Mouse (Mus musculus) small intestine, adult 2 months (tissue): ENCODE results near the gene Snph. TPM values are rescaled to one million over a fixed set of nuclear protein-coding genes. Genes with fewer than 3 reads are reported as not detected.
A peak's percentile ranks its signal among the peaks of the same experiment; 100 is the strongest.

Experiments
- H3K27ac ChIP-seq: fragments of 200-500 bp; 2 replicates; pipeline ENCODE4 v1.5.1; 2012; ENCODE audit warnings: low read depth, low read length, control low read depth, inconsistent platforms; ENCODE audit not compliant: insufficient read depth
- H3K27me3 ChIP-seq: fragments of 200-500 bp; 2 replicates; pipeline ENCODE4 v1.6.1; 2012; ENCODE audit warnings: mild to moderate bottlenecking, moderate library complexity, low read length, inconsistent platforms; ENCODE audit not compliant: control insufficient read depth, insufficient read depth
- H3K36me3 ChIP-seq: fragments of 200-500 bp; 2 replicates; pipeline ENCODE4 v1.6.1; 2012; ENCODE audit warnings: mild to moderate bottlenecking, low read length, control low read depth, inconsistent platforms; ENCODE audit not compliant: control insufficient read depth, insufficient read depth
- H3K4me1 ChIP-seq: fragments of 200-500 bp; 2 replicates; pipeline ENCODE4 v1.6.1; 2012; ENCODE audit warnings: low read length, inconsistent platforms, mixed read lengths; ENCODE audit not compliant: control insufficient read depth, insufficient read depth, insufficient read length
- H3K4me3 ChIP-seq: fragments of 200-500 bp; 2 replicates; pipeline ENCODE4 v1.5.1; 2012; ENCODE audit warnings: low read depth, mild to moderate bottlenecking, control low read depth, inconsistent platforms, low read length, moderate library complexity
- CTCF ChIP-seq: fragments of 200-500 bp; IDR thresholded peaks from 2 replicates; pipeline ENCODE4 v1.5.1; 2012; ENCODE audit warnings: low read depth, mild to moderate bottlenecking, control low read depth, inconsistent platforms, low read length, moderate library complexity, mixed read lengths; ENCODE audit not compliant: insufficient replicate concordance, insufficient read length; ENCODE audit errors: extremely low read depth
- POLR2A ChIP-seq: fragments of 200-500 bp; IDR thresholded peaks from 2 replicates; pipeline ENCODE4 v1.6.1; 2012; ENCODE audit warnings: low read depth, mild to moderate bottlenecking, control low read depth, inconsistent platforms, low read length, moderate library complexity
- WGBS: fragments of 180-500 bp; shearing (Covaris S2); methylation state at CpG from one replicate; pipeline ENCODE4 v1.1.7; 2018; 5-methylcytosine and 5-hydroxymethylcytosine counted together
- polyA plus RNA-seq: library from polyadenylated mRNA; depleted of rRNA; stranded (reverse); fragments of >200 nt; gene quantifications from 2 replicates; pipeline ENCODE4 v1.2.3, GENCODE M21; 2012; rRNA removed

Gene Snph
- 6.6 and 21.6 TPM in 2 replicates for polyA plus RNA-seq

DNA sequence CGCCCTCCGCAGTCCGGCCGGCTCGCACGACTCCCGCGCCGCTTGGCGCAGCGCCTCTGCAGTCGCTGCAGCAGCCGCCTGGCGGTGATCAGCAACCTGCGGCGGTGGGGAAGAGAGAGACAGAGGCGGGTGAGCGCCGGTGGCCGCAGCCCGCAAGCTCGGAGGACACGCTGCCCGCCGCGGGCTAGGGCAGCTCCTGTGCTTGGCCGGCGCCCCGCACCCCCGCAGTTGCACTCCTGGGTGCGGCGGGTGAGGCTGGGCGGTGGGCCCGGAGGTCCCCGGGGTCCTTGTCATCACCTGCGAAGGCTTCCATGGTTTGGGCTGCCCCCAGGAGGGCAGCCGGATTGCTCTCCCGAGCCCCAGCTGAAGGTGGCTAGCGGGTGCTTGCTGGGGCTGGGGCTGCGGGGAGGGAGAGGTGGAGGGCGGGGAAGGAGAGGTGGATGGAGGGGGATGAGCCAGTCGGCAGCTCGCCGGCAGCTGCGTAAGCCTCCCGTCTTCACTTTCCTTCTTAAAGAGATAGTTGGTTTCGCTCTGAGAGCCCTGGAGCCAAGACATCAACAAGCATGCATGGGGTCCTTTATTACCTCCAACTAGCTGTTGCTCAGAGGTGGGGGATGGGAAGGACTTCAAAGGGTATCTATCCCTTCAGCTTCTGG is at the start of gene Snph:
Gene Snph (minus strand): TSS at position 435 of the 656 bp plus-strand sequence.
- Histone ChIP-seq H3K27me3 (no peaks in the 10 kb centered on the region), H3K4me3 (peak within 1 kb of the TSS; percentile 86), H3K27ac (no peak within 1 kb of the TSS), H3K4me1 (peaks cover 5% of the 10 kb centered on the region), H3K36me3 (no peaks in the 10 kb centered on the region)
- WGBS: 1% methylated on average over 47 of the region's 47 CpGs
- TF ChIP-seq POLR2A (no peak), CTCF (peak; percentile 28; the same call in 1 of the 2 replicates)

DNA sequence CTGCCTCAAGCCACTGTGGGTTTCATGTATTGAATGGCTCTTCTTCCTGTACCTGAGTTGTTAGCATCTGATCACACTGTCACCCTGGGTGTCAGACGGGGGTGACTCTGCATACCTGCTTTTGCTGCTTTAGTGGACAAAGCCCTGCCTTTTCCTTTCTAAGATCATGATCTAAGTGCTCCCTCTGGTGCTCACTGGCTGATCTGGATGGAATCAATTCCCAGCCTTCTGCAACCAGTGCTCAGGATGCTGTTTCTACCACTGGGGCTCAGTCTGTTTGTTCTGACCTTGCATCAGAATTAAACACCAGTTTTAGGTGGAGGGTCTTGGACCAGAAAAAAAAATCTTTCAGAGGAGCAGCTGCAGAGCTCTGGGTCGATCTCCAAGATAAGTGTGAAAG is 43.8 kb upstream of the Snph start:
- peak; percentile 44; the same call in 1 of the 2 replicates for TF ChIP-seq CTCF
- TF ChIP-seq POLR2A: no peak
- Histone ChIP-seq H3K4me1 (no peaks in the 10 kb centered on the region), H3K36me3 (no peaks in the 10 kb centered on the region), H3K4me3 (no peak overlapping the region), H3K27ac (no peak overlapping the region), H3K27me3 (no peaks in the 10 kb centered on the region)
- 44% methylated on average over 2 of the region's 2 CpGs for WGBS

GRCm38 (mm10) chr2:151670968-151671329 is 38.6 kb upstream of the Snph start:
- peaks cover 5% of the 10 kb centered on the region for H3K4me1 ChIP-seq
- H3K36me3 ChIP-seq: no peaks in the 10 kb centered on the region
- H3K4me3 ChIP-seq: no peak overlapping the region
- H3K27me3 ChIP-seq: no peaks in the 10 kb centered on the region
- WGBS: 14% methylated on average over 1 of the region's 1 CpGs
- TF ChIP-seq POLR2A (no peak), CTCF (no peak)
- no peak overlapping the region for H3K27ac ChIP-seq

- peak overlapping the region; percentile 23 for H3K4me3 ChIP-seq
- no peak overlapping the region for H3K27ac ChIP-seq
- H3K27me3 ChIP-seq: no peaks in the 10 kb centered on the region
- H3K4me1 ChIP-seq: peaks cover 5% of the 10 kb centered on the region
- 34% methylated on average over 48 of the region's 48 CpGs for WGBS
- TF ChIP-seq CTCF (no peak), POLR2A (no peak)
- H3K36me3 ChIP-seq: no peaks in the 10 kb centered on the region
Measured at GRCm38 (mm10) chr2:151670026-151670967, 37.9 kb upstream of the Snph start.

- no peak for TF ChIP-seq CTCF
- TF ChIP-seq POLR2A: no peak
- Histone ChIP-seq H3K36me3 (no peaks in the 10 kb centered on the region), H3K4me3 (no peak within 1 kb of the TSS), H3K27ac (no peak within 1 kb of the TSS), H3K4me1 (peaks cover 5% of the 10 kb centered on the region), H3K27me3 (no peaks in the 10 kb centered on the region)
- WGBS: 68% methylated on average over 3 of the region's 3 CpGs
Measured at GRCm38 (mm10) chr2:151668433-151668832, 36.0 kb upstream of the Snph start, which contains the start of gene Rad21l. TSS of gene Rad21l (minus strand) at chr2:151668533.

- Histone ChIP-seq H3K4me3 (no peak overlapping the region), H3K36me3 (no peaks in the 10 kb centered on the region), H3K4me1 (peaks cover 4% of the 10 kb centered on the region; the same call in 1 of the 2 replicates), H3K27ac (no peak overlapping the region), H3K27me3 (no peaks in the 10 kb centered on the region)
- TF ChIP-seq CTCF: no peak
- no peak for TF ChIP-seq POLR2A
- WGBS: 61% methylated on average over 1 of the region's 1 CpGs
Measured at GRCm38 (mm10) chr2:151652053-151652452, 19.7 kb upstream of the Snph start.

GRCm38 (mm10) chr2:151636015-151636402 is 3.6 kb upstream of the Snph start:
- H3K36me3 ChIP-seq: no peaks in the 10 kb centered on the region
- TF ChIP-seq CTCF (no peak), POLR2A (no peak)
- 63% methylated on average over 2 of the region's 2 CpGs for WGBS

More at GRCm38 (mm10) chr2:151636015-151636402, 3.6 kb upstream of the Snph start:
- Histone ChIP-seq H3K4me3 (no peak overlapping the region), H3K27ac (no peak overlapping the region), H3K27me3 (no peaks in the 10 kb centered on the region), H3K4me1 (peaks cover 3% of the 10 kb centered on the region; the same call in 1 of the 2 replicates)
